Mouse (Mus musculus) midbrain, embryonic 16.5 days (tissue): ENCODE measurements around the gene Slc7a6. TPM values are rescaled to one million over a fixed set of nuclear protein-coding genes. Genes with fewer than 3 reads are reported as not detected.

Experiments
- ATAC-seq: fragments of 200-750 bp; cut with Nextera tagmentation; 2 replicates; pipeline ENCODE4 v1.8.0; 2017; ENCODE audit warnings: moderate TSS enrichment
- H3K27ac ChIP-seq: fragments of 300-500 bp; sonication (generic); 2 replicates; pipeline ENCODE4 v1.5.1; 2014; ENCODE audit warnings: mild to moderate bottlenecking, low read length, mixed read lengths
- H3K27me3 ChIP-seq: fragments of 300-500 bp; sonication (generic); 2 replicates; pipeline ENCODE4 v1.6.1; 2014; ENCODE audit warnings: low read depth, low read length, mixed read lengths; ENCODE audit not compliant: control insufficient read depth, insufficient read depth
- H3K36me3 ChIP-seq: fragments of 300-500 bp; sonication (generic); 2 replicates; pipeline ENCODE4 v1.6.1; 2014; ENCODE audit warnings: mild to moderate bottlenecking, low read length, moderate library complexity, mixed read lengths; ENCODE audit not compliant: control insufficient read depth, insufficient read depth
- H3K4me1 ChIP-seq: fragments of 300-500 bp; sonication (generic); 2 replicates; pipeline ENCODE4 v1.6.1; 2014; ENCODE audit warnings: mild to moderate bottlenecking, low read length, mixed read lengths; ENCODE audit not compliant: control insufficient read depth, insufficient read depth
- H3K4me2 ChIP-seq: fragments of 300-500 bp; sonication (generic); 2 replicates; pipeline ENCODE4 v1.6.1; 2014; ENCODE audit warnings: mild to moderate bottlenecking, low read length, mixed read lengths
- H3K4me3 ChIP-seq: fragments of 300-500 bp; sonication (generic); 2 replicates; pipeline ENCODE4 v1.5.1; 2014; ENCODE audit warnings: low read depth, mild to moderate bottlenecking, low read length, moderate library complexity, mixed read lengths
- H3K9ac ChIP-seq: fragments of 300-500 bp; sonication (generic); 2 replicates; pipeline ENCODE4 v1.6.1; 2014; ENCODE audit warnings: low read depth, low read length, mixed read lengths
- H3K9me3 ChIP-seq: fragments of 300-500 bp; sonication (generic); replicated peaks from 2 replicates; pipeline ENCODE4 v1.6.1; 2014; ENCODE audit warnings: mild to moderate bottlenecking, low read length, mixed read lengths; ENCODE audit not compliant: control insufficient read depth, poor library complexity, severe bottlenecking
- WGBS: fragments of 180-500 bp; shearing (Covaris S2); extraction: QIAGEN DNeasy Blood & Tissue Kit; methylation state at CpG from one replicate; pipeline ENCODE4 v1.1.7; 2014; 5-methylcytosine and 5-hydroxymethylcytosine counted together
- polyA plus RNA-seq: library from polyadenylated mRNA; unstranded; fragments of >200 nt; fragmentation: Nextera tagmentation; extraction: Ambion mirVana; gene quantifications from 2 replicates; pipeline ENCODE4 v1.2.1, GENCODE M21; 2015

Gene Slc7a6
- polyA plus RNA-seq, 1 experiment from 2014 or later, result 41.8 TPM

DNA sequence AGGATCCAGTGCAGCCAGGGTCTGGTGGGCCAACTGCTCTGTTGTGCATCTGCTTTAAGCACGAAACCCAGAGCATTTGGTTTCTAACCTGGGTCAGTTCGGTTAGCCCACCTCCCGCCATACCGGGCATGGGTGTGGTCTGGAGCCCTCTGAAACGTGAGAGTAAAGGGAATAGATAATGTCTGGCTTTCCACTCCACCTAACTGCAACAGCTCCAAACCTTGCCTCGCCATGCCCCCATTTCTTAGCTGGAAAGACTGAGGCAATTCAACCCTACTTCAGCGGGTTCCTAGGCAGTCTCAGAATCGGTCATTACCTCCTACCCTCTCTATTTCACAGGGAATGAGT, 18.0 kb upstream of the Slc7a6 start:
- WGBS, result 19% methylated on average over 8 of the region's 8 CpGs
- peak; percentile 23 for ATAC-seq
- Histone ChIP-seq H3K27ac (peak overlapping the region; percentile 51), H3K4me2 (peak overlapping the region; percentile 86), H3K9me3 (no peaks in the 10 kb centered on the region), H3K4me3 (peak overlapping the region; percentile 87), H3K36me3 (no peaks in the 10 kb centered on the region), H3K9ac (peak overlapping the region; percentile 89), H3K27me3 (no peaks in the 10 kb centered on the region), H3K4me1 (peaks cover 19% of the 10 kb centered on the region)

- H3K36me3 ChIP-seq, result no peaks in the 10 kb centered on the region
- H3K9me3 ChIP-seq, result no peaks in the 10 kb centered on the region
- peak overlapping the region; percentile 86 for H3K4me2 ChIP-seq
- peaks cover 19% of the 10 kb centered on the region for H3K4me1 ChIP-seq
- H3K9ac ChIP-seq, result peak overlapping the region; percentile 89
- 90% methylated on average over 9 of the region's 9 CpGs for WGBS
- no peak overlapping the region for H3K27ac ChIP-seq
- no peaks in the 10 kb centered on the region for H3K27me3 ChIP-seq
- peak overlapping the region; percentile 87 for H3K4me3 ChIP-seq
- ATAC-seq, result peak; percentile 36; the same call in 1 of the 2 replicates
These were observed 17.6 kb upstream of the Slc7a6 start for GRCm38 (mm10) chr8:106151041-106151440.

- no peak overlapping the region for H3K4me2 ChIP-seq
- no peak overlapping the region for H3K27ac ChIP-seq
- no peaks in the 10 kb centered on the region for H3K36me3 ChIP-seq
- H3K9ac ChIP-seq, result no peak overlapping the region
- ATAC-seq, result no peak
- H3K9me3 ChIP-seq, result no peaks in the 10 kb centered on the region
- WGBS, result 85% methylated on average over 4 of the region's 4 CpGs
- H3K27me3 ChIP-seq, result no peaks in the 10 kb centered on the region
- peaks cover 19% of the 10 kb centered on the region for H3K4me1 ChIP-seq
- no peak overlapping the region for H3K4me3 ChIP-seq
These were observed 15.8 kb upstream of the Slc7a6 start for GRCm38 (mm10) chr8:106152876-106153275.

GRCm38 (mm10) chr8:106157419-106157818, 11.2 kb upstream of the Slc7a6 start:
- Histone ChIP-seq H3K4me1 (no peaks in the 10 kb centered on the region), H3K27me3 (no peaks in the 10 kb centered on the region), H3K36me3 (peaks cover 19% of the 10 kb centered on the region), H3K4me2 (no peak overlapping the region), H3K4me3 (no peak overlapping the region), H3K9me3 (no peaks in the 10 kb centered on the region), H3K9ac (no peak overlapping the region), H3K27ac (no peak overlapping the region)
- WGBS, result 100% methylated on average over 1 of the region's 1 CpGs
- ATAC-seq, result no peak

GRCm38 (mm10) chr8:106158381-106158780, 10.3 kb upstream of the Slc7a6 start:
- H3K4me2 ChIP-seq, result no peak overlapping the region
- H3K36me3 ChIP-seq, result peaks cover 23% of the 10 kb centered on the region
- no peak overlapping the region for H3K27ac ChIP-seq
- H3K4me1 ChIP-seq, result no peaks in the 10 kb centered on the region
- no peak for ATAC-seq
- no peaks in the 10 kb centered on the region for H3K9me3 ChIP-seq
- 91% methylated on average over 10 of the region's 10 CpGs for WGBS
- H3K27me3 ChIP-seq, result no peaks in the 10 kb centered on the region
- H3K9ac ChIP-seq, result no peak overlapping the region
- H3K4me3 ChIP-seq, result no peak overlapping the region

DNA sequence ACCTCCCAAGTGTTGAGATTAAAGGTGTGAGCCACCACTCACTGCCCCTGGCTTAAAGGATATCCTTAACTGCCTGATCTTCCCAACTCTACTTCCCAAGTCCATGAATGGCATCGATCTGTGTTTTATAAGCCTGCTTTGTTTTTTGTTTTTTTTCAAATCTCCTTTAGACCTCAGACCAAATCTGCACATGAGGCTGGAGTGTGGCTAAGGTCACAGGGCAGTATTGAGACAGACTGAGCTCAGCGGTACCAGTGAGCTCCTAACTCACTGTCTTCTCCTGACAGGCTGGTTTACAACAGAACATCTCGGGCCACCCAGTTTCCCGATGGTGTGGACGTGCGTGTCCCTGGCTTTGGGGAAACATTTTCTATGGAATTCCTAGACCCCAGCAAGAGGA, 8.8 kb upstream of the Slc7a6 start:
- Histone ChIP-seq H3K4me3 (no peak overlapping the region), H3K36me3 (peaks cover 29% of the 10 kb centered on the region), H3K27ac (no peak overlapping the region), H3K9ac (no peak overlapping the region), H3K27me3 (no peaks in the 10 kb centered on the region), H3K4me1 (no peaks in the 10 kb centered on the region), H3K4me2 (no peak overlapping the region), H3K9me3 (no peaks in the 10 kb centered on the region)
- WGBS, result 93% methylated on average over 6 of the region's 6 CpGs
- no peak for ATAC-seq

- peaks cover 28% of the 10 kb centered on the region for H3K36me3 ChIP-seq
- WGBS, result 93% methylated on average over 9 of the region's 9 CpGs
- ATAC-seq, result no peak
- no peak overlapping the region for H3K9ac ChIP-seq
- no peaks in the 10 kb centered on the region for H3K27me3 ChIP-seq
- H3K4me3 ChIP-seq, result no peak overlapping the region
- no peaks in the 10 kb centered on the region for H3K9me3 ChIP-seq
- no peak overlapping the region for H3K27ac ChIP-seq
- peaks cover 7% of the 10 kb centered on the region for H3K4me1 ChIP-seq
- no peak overlapping the region for H3K4me2 ChIP-seq
These were observed 5.4 kb upstream of the Slc7a6 start for GRCm38 (mm10) chr8:106163251-106163650.

DNA sequence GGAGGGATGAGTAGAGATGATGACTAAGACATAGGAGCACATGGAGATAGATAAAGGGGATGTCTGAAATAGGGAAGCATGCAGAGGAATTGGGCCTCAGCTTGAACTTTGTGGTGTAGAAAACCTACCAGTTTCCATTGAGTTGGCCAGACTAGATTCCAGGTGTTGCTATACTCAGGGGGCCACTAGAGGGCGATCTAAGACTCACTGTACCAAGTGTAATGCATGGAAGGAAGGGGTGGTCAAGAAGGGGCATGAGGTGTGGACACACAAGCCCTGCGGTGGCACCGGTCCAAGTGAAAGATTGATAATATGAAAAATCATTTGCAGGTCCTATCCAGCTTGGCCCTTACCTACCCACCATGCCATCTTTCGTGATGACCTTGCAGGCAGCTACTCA, 3.2 kb upstream of the Slc7a6 start:
- no peak for ATAC-seq
- Histone ChIP-seq H3K36me3 (peaks cover 24% of the 10 kb centered on the region), H3K27ac (no peak overlapping the region), H3K9me3 (no peaks in the 10 kb centered on the region), H3K4me1 (peaks cover 12% of the 10 kb centered on the region), H3K4me3 (no peak overlapping the region), H3K4me2 (no peak overlapping the region), H3K9ac (no peak overlapping the region), H3K27me3 (no peaks in the 10 kb centered on the region)
- WGBS, result 49% methylated on average over 4 of the region's 4 CpGs

DNA sequence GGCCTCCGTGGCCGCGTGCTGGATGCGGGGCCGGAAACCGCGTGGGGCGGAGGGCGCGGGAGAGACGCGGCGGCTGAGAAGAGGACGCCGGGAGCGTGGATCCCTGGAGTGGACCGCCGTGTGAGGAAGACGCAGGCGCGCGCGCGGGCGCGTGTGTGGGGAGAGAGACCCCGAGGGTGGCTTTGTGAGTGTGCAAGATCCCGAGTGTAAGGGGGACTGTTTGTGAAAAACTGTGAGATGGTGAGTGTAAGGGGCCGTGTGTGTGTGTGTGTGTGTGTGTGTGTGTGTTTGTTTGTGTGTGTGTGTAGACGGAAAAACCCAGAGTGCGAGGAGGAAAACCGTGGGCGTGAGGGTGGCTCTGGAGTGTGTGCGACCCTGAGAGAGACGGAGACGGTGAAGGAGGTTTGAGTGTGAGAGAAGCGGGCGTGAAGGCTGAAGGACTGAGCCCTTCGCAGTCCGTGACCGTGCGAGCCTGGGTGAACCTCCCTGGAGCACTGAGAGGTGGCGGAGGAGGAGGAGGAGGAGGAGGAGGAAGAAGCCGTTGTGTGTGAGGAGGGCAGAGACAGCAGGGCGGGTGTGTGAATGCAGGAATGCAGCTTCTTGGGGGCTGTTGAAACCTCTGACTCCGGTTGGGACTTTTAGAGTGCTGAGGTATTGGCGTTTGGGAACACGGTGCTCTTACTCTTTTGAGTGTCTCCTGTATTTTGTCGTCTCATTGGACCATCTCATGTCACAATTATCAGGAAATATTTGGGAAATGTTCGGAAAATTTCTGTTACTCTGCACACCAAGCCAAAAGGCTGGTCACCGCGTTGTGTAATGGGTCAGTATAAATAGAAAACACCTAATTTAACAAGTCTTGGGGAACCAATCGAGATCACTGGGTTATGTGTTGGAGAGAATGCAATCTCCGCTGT, 618 bp downstream of the Slc7a6 start:
- Histone ChIP-seq H3K9ac (peak overlapping the region; percentile 71), H3K36me3 (no peaks in the 10 kb centered on the region), H3K9me3 (no peaks in the 10 kb centered on the region), H3K4me2 (peak overlapping the region; percentile 67), H3K27ac (peak overlapping the region; percentile 94), H3K4me1 (peaks cover 12% of the 10 kb centered on the region), H3K27me3 (no peaks in the 10 kb centered on the region), H3K4me3 (peak overlapping the region; percentile 79)
- peak; percentile 80 for ATAC-seq
- 2% methylated on average over 50 of the region's 54 CpGs for WGBS
